Mouse (Mus musculus): ENCODE measurements around the gene Ubxn7. TPM values are rescaled to one million over a fixed set of nuclear protein-coding genes. Genes with fewer than 3 reads are reported as not detected.

The Ubxn7 gene
- polyA plus RNA-seq, 1 experiment, result 11.9 TPM

DNA sequence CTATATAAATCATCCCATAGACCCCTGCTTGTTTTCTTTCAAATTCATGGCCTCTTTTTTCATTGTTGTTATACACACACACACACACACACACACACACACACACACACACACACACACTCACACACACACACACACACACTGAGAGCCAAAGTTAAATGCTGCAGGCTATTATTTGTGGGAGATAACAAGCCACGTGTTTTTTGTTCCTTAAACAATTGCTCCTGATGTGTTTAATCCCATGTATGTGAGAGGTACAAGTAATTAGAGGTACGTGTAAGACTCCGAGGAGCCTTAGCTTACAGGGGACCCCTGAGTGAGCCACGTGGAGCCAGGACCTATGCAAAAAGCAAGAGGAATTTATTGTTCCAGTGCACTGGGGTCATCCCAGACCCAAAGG lies 20.1 kb upstream of the Ubxn7 start:
- H3ac ChIP-seq (ENCODE audit: control insufficient read depth, insufficient read length), result no peak overlapping the region
- TF ChIP-seq CEBPB (IDR thresholded peaks at IDR 0.05; ENCODE audit: insufficient read depth, poor library complexity, severe bottlenecking), result no peak
- no peak for TF ChIP-seq E2F4 (IDR thresholded peaks at IDR 0.05; ENCODE audit: insufficient read depth)
- TF ChIP-seq POLR2A (IDR thresholded peaks at IDR 0.05; ENCODE audit: insufficient read length, low read depth), result no peak
- no peak for TF ChIP-seq REST (IDR thresholded peaks at IDR 0.05; ENCODE audit: insufficient read depth, insufficient read length)
- no peak for TF ChIP-seq MAX (IDR thresholded peaks at IDR 0.05; ENCODE audit: low read depth)
- no peak for TF ChIP-seq USF1 (IDR thresholded peaks at IDR 0.05; ENCODE audit: low read depth)
- TF ChIP-seq MYOG (IDR thresholded peaks at IDR 0.05; ENCODE audit: control insufficient read depth in 1 of 3, insufficient read depth in 1 of 3, insufficient read length in 2 of 3, low read depth in 2 of 3), result no peak
- TF ChIP-seq TCF12 (IDR thresholded peaks at IDR 0.05; ENCODE audit: insufficient read depth, poor library complexity, severe bottlenecking), result no peak
- TF ChIP-seq POLR2AphosphoS2 (IDR thresholded peaks at IDR 0.05; ENCODE audit: insufficient read length, low read depth), result no peak
- no peak for TF ChIP-seq MYOD1 (IDR thresholded peaks at IDR 0.05; ENCODE audit: control insufficient read depth in 1 of 3, insufficient read length in 2 of 3, low read depth in 2 of 3)
- TF ChIP-seq SRF (IDR thresholded peaks at IDR 0.05; ENCODE audit: control insufficient read depth, insufficient read length, low read depth), result no peak
- TF ChIP-seq TCF3 (IDR thresholded peaks at IDR 0.05; ENCODE audit: insufficient read length, low read depth), result no peak
- no peaks in the 10 kb centered on the region for H3K36me3 ChIP-seq (ENCODE audit: control insufficient read depth, insufficient read depth)
- H3K4me2 ChIP-seq (ENCODE audit: low read depth), result no peak overlapping the region
- H3K79me2 ChIP-seq (ENCODE audit: control insufficient read depth, insufficient read depth), result no peaks in the 10 kb centered on the region
- no peak overlapping the region for H3K4me3 ChIP-seq
- no peaks in the 10 kb centered on the region for H3K27me3 ChIP-seq (ENCODE audit: control insufficient read depth, insufficient read depth, insufficient read length)

DNA sequence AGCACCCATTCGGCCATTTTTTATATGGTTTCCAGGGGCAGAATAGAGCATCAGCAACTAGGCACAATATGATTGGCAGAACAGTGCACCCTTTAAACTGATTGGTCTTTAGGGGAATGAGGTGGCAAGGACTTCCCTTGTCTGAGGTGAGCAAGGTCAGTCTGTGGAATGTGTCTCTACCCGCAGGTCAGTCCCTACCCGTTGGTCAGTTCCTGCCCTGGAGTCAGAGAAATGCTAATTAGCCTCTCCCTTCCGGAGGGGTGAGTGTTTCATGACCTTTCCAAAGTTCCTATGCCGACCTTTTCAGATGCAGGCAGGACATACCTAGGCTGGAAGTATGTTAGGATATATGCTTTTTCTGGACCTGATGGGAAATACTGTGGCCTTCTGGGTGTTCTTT lies 19.7 kb upstream of the Ubxn7 start:
- Histone ChIP-seq H3K36me3 (ENCODE audit: control insufficient read depth, insufficient read depth) (no peaks in the 10 kb centered on the region), H3K4me2 (ENCODE audit: low read depth) (no peak overlapping the region), H3ac (ENCODE audit: control insufficient read depth, insufficient read length) (no peak overlapping the region), H3K4me3 (no peak overlapping the region), H3K79me2 (ENCODE audit: control insufficient read depth, insufficient read depth) (no peaks in the 10 kb centered on the region), H3K27me3 (ENCODE audit: control insufficient read depth, insufficient read depth, insufficient read length) (no peaks in the 10 kb centered on the region)
- TF ChIP-seq MYOG (IDR thresholded peaks at IDR 0.05; ENCODE audit: control insufficient read depth in 1 of 3, insufficient read depth in 1 of 3, insufficient read length in 2 of 3, low read depth in 2 of 3) (no peak), TCF12 (IDR thresholded peaks at IDR 0.05; ENCODE audit: insufficient read depth, poor library complexity, severe bottlenecking) (no peak), SRF (IDR thresholded peaks at IDR 0.05; ENCODE audit: control insufficient read depth, insufficient read length, low read depth) (no peak), REST (IDR thresholded peaks at IDR 0.05; ENCODE audit: insufficient read depth, insufficient read length) (no peak), POLR2AphosphoS2 (IDR thresholded peaks at IDR 0.05; ENCODE audit: insufficient read length, low read depth) (no peak)

DNA sequence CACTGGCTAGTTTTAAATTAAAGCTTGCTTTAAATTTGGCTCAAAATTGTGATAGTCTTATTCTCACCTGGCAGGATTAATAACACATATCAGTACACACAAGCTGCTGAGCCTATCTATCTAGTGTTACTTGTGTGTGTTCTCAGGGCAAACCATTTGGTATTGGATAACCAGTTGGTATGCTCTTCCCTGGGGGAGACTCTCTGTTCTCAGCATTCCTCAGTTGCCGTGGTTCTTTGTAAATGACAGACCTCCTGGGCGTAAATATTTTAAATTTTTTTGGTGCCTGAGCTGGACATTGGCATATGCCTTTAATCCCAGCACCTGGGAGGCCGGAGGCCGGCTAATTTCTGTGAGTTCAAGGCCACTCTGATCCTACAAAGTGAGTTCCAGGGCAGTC lies 19.2 kb upstream of the Ubxn7 start:
- Histone ChIP-seq H3K27me3 (ENCODE audit: control insufficient read depth, insufficient read depth, insufficient read length) (no peaks in the 10 kb centered on the region), H3K36me3 (ENCODE audit: control insufficient read depth, insufficient read depth) (no peaks in the 10 kb centered on the region), H3K4me3 (no peak overlapping the region), H3K79me2 (ENCODE audit: control insufficient read depth, insufficient read depth) (no peaks in the 10 kb centered on the region), H3K4me2 (ENCODE audit: low read depth) (no peak overlapping the region), H3ac (ENCODE audit: control insufficient read depth, insufficient read length) (no peak overlapping the region)
- TF ChIP-seq MYOG (IDR thresholded peaks at IDR 0.05; ENCODE audit: control insufficient read depth in 1 of 3, insufficient read depth in 1 of 3, insufficient read length in 2 of 3, low read depth in 2 of 3) (no peak), MYOD1 (IDR thresholded peaks at IDR 0.05; ENCODE audit: control insufficient read depth in 1 of 3, insufficient read length in 2 of 3, low read depth in 2 of 3) (no peak)

DNA sequence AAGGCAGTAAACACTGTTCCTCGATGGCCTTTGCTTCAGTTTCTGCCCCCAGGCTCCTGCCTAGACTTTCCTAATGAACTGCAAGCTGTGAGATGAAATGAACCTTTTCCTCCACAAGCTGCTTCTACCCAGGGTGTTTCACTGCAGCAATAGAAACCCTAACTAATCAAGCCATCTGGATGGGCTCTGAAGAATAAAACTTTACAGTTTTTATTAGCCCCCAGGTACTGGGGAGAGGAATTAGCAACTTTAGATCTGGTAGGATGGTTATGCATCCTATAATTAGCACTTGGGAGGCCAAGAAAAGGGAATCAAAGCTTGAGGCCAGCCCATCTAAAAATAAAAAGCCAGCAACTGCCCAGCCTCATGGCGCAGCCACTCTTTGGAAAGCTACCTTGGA lies 15.5 kb upstream of the Ubxn7 start:
- Histone ChIP-seq H3K36me3 (ENCODE audit: control insufficient read depth, insufficient read depth) (no peaks in the 10 kb centered on the region), H3ac (ENCODE audit: control insufficient read depth, insufficient read length) (no peak overlapping the region), H3K79me2 (ENCODE audit: control insufficient read depth, insufficient read depth) (no peaks in the 10 kb centered on the region), H3K4me3 (no peak overlapping the region), H3K27me3 (ENCODE audit: control insufficient read depth, insufficient read depth, insufficient read length) (no peaks in the 10 kb centered on the region), H3K4me2 (ENCODE audit: low read depth) (no peak overlapping the region)
- TF ChIP-seq E2F4 (IDR thresholded peaks at IDR 0.05; ENCODE audit: insufficient read depth), result no peak
- TF ChIP-seq TCF3 (IDR thresholded peaks at IDR 0.05; ENCODE audit: insufficient read length, low read depth), result no peak
- no peak for TF ChIP-seq POLR2A (IDR thresholded peaks at IDR 0.05; ENCODE audit: insufficient read length, low read depth)
- no peak for TF ChIP-seq REST (IDR thresholded peaks at IDR 0.05; ENCODE audit: insufficient read depth, insufficient read length)
- TF ChIP-seq MYOG (IDR thresholded peaks at IDR 0.05; ENCODE audit: control insufficient read depth in 1 of 3, insufficient read depth in 1 of 3, insufficient read length in 2 of 3, low read depth in 2 of 3), result no peak
- no peak for TF ChIP-seq MAX (IDR thresholded peaks at IDR 0.05; ENCODE audit: low read depth)
- no peak for TF ChIP-seq TCF12 (IDR thresholded peaks at IDR 0.05; ENCODE audit: insufficient read depth, poor library complexity, severe bottlenecking)

DNA sequence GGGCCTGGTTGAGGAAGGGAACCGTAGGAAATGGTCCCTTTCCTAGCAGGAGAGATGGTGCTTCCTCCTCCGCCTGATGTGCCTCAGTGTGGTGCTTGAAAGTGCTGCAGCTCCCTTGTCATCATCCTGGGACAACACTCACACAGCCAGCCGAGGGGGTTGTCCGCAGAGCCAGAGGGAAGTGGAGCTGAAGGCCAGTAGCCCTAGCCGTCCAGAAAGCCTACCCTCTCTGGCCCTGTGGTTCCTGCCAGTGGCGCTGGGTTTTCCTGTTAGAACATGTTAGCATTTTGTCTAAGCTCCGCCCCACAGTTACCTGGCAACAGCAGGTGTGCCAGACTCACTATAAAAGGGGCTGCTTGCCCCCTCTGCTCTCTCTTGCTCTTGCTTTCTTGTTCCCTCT lies 8.1 kb upstream of the Ubxn7 start:
- no peaks in the 10 kb centered on the region for H3K36me3 ChIP-seq (ENCODE audit: control insufficient read depth, insufficient read depth)
- TF ChIP-seq POLR2AphosphoS2 (IDR thresholded peaks at IDR 0.05; ENCODE audit: insufficient read length, low read depth) (no peak), REST (IDR thresholded peaks at IDR 0.05; ENCODE audit: insufficient read depth, insufficient read length) (no peak), MYOD1 (IDR thresholded peaks at IDR 0.05; ENCODE audit: control insufficient read depth in 1 of 3, insufficient read length in 2 of 3, low read depth in 2 of 3) (no peak), CEBPB (IDR thresholded peaks at IDR 0.05; ENCODE audit: insufficient read depth, poor library complexity, severe bottlenecking) (no peak), MAX (IDR thresholded peaks at IDR 0.05; ENCODE audit: low read depth) (no peak), MYOG (IDR thresholded peaks at IDR 0.05; ENCODE audit: control insufficient read depth in 1 of 3, insufficient read depth in 1 of 3, insufficient read length in 2 of 3, low read depth in 2 of 3) (no peak), SRF (IDR thresholded peaks at IDR 0.05; ENCODE audit: control insufficient read depth, insufficient read length, low read depth) (no peak), POLR2A (IDR thresholded peaks at IDR 0.05; ENCODE audit: insufficient read length, low read depth) (no peak), E2F4 (IDR thresholded peaks at IDR 0.05; ENCODE audit: insufficient read depth) (no peak), TCF12 (IDR thresholded peaks at IDR 0.05; ENCODE audit: insufficient read depth, poor library complexity, severe bottlenecking) (no peak)
- H3K79me2 ChIP-seq (ENCODE audit: control insufficient read depth, insufficient read depth), result no peaks in the 10 kb centered on the region
- no peaks in the 10 kb centered on the region for H3K27me3 ChIP-seq (ENCODE audit: control insufficient read depth, insufficient read depth, insufficient read length)
- H3ac ChIP-seq (ENCODE audit: control insufficient read depth, insufficient read length), result no peak overlapping the region
- no peak overlapping the region for H3K4me2 ChIP-seq (ENCODE audit: low read depth)
- H3K4me3 ChIP-seq, result no peak overlapping the region
